8 mouse cellular contexts compared by ENCODE assay signal in genomic region chr16:76816056-76816885, GRCm38 (mm10).
DNase-seq lines count a peak whose midpoint lies in the region.
"Had no signal": no experiment of that assay in that cellular context is flagged by ENCODE, and none has a peak within 500 bp of the region (broad histone marks: within the 10 kb centered on the region; RNA-seq: fewer than 3 reads in every experiment).

No protein-coding gene starts in this region.

- DNase-seq in kidney, postnatal 10 days: peak; percentile 41
- no peak for DNase-seq in kidney, postnatal 36 days
- peak; percentile 50 for DNase-seq in adrenal gland, adult 2 months
- peak; percentile 35 for DNase-seq in gastrocnemius, postnatal 14 days
- peak; percentile 16 to 57 for DNase-seq in lung, postnatal 4 days
- no peak for DNase-seq in thymus, postnatal 0 days (ENCODE audit: low spot score)
- DNase-seq in urinary bladder, postnatal 36 days (ENCODE audit: low spot score in 2 of 2): no peak
- DNase-seq: retina, postnatal 1 day had no signal

- intact Hi-C loops in gastrocnemius, postnatal 14 days (cut with DNase I; ENCODE audit: low total_unique reads): no loop called here

Comparison
In these comparisons a context has a peak if more than half of its experiments do, and no peak if none do; other contexts are left out.
1. DNase-seq: peak in kidney, postnatal 10 days (single experiment), adrenal gland, adult 2 months (single experiment), gastrocnemius, postnatal 14 days (single experiment) and lung, postnatal 4 days (2 of 2); none in kidney, postnatal 36 days (0 of 2), thymus, postnatal 0 days (single experiment) and urinary bladder, postnatal 36 days (0 of 2).